Mouse (Mus musculus) embryonic facial prominence, embryonic 10.5 days (tissue): ENCODE measurements around the gene Tmem178b. TPM values are rescaled to one million over a fixed set of nuclear protein-coding genes. Genes with fewer than 3 reads are reported as not detected.

Experiments
- DNase-seq: peaks from one replicate; pipeline ENCODE4 v3.0.0-alpha.2; 2017; ENCODE audit warnings: low spot score
- H3K27ac ChIP-seq: fragments of 300-500 bp; sonication (generic); replicated peaks from 2 replicates; pipeline ENCODE4 v1.5.1; 2016; ENCODE audit warnings: mild to moderate bottlenecking
- H3K27me3 ChIP-seq: fragments of 300-500 bp; sonication (generic); replicated peaks from 2 replicates; pipeline ENCODE4 v1.6.1; 2016; ENCODE audit warnings: low read depth, mild to moderate bottlenecking; ENCODE audit not compliant: poor library complexity, severe bottlenecking
- H3K36me3 ChIP-seq: fragments of 300-500 bp; sonication (generic); replicated peaks from 2 replicates; pipeline ENCODE4 v1.6.1; 2016; ENCODE audit warnings: mild to moderate bottlenecking, moderate library complexity
- H3K4me1 ChIP-seq: fragments of 300-500 bp; sonication (generic); 2 replicates; pipeline ENCODE4 v1.6.1; 2016
- H3K4me3 ChIP-seq: fragments of 300-500 bp; sonication (generic); 2 replicates; pipeline ENCODE4 v1.5.1; 2016; ENCODE audit warnings: mild to moderate bottlenecking, moderate library complexity
- H3K9me3 ChIP-seq: fragments of 300-500 bp; sonication (generic); 2 replicates; pipeline ENCODE4 v1.6.1; 2016; ENCODE audit warnings: mild to moderate bottlenecking
- WGBS: fragments of 180-500 bp; shearing (Covaris S2); methylation state at CpG from one replicate; pipeline ENCODE4 v1.1.7; 2016; 5-methylcytosine and 5-hydroxymethylcytosine counted together
- polyA plus RNA-seq: library from polyadenylated mRNA; unstranded; fragments of >200 nt; fragmentation: Nextera tagmentation; extraction: Ambion mirVana; gene quantifications from 2 replicates; pipeline ENCODE4 v1.2.1, GENCODE M21; 2016

Gene Tmem178b
- polyA plus RNA-seq, 1 experiment from 2014 or later: 1.5 TPM

GRCm38 (mm10) chr6:40121494-40121893, 248.4 kb downstream of the Tmem178b start:
- no peak overlapping the region for H3K27ac ChIP-seq
- DNase-seq: no peak
- H3K27me3 ChIP-seq: no peaks in the 10 kb centered on the region
- H3K36me3 ChIP-seq: no peaks in the 10 kb centered on the region
- 64% methylated on average over 4 of the region's 4 CpGs for WGBS
- no peak overlapping the region for H3K4me3 ChIP-seq
- H3K9me3 ChIP-seq: no peaks in the 10 kb centered on the region
- no peaks in the 10 kb centered on the region for H3K4me1 ChIP-seq

GRCm38 (mm10) chr6:40123070-40123690, 250.1 kb downstream of the Tmem178b start:
- H3K9me3 ChIP-seq: no peaks in the 10 kb centered on the region
- H3K27me3 ChIP-seq: no peaks in the 10 kb centered on the region
- no peaks in the 10 kb centered on the region for H3K4me1 ChIP-seq
- no peak overlapping the region for H3K27ac ChIP-seq
- DNase-seq: no peak
- 88% methylated on average over 12 of the region's 12 CpGs for WGBS
- H3K4me3 ChIP-seq: no peak overlapping the region
- H3K36me3 ChIP-seq: no peaks in the 10 kb centered on the region

GRCm38 (mm10) chr6:40123960-40124359, 250.9 kb downstream of the Tmem178b start:
- Histone ChIP-seq H3K36me3 (no peaks in the 10 kb centered on the region), H3K27ac (no peak overlapping the region), H3K27me3 (no peaks in the 10 kb centered on the region), H3K4me1 (no peaks in the 10 kb centered on the region), H3K4me3 (no peak overlapping the region), H3K9me3 (no peaks in the 10 kb centered on the region)
- DNase-seq: no peak

GRCm38 (mm10) chr6:40128716-40129115, 255.6 kb downstream of the Tmem178b start:
- Histone ChIP-seq H3K4me1 (no peaks in the 10 kb centered on the region), H3K4me3 (no peak overlapping the region), H3K27ac (no peak overlapping the region), H3K9me3 (no peaks in the 10 kb centered on the region), H3K27me3 (no peaks in the 10 kb centered on the region), H3K36me3 (no peaks in the 10 kb centered on the region)
- no peak for DNase-seq
- 89% methylated on average over 6 of the region's 6 CpGs for WGBS

GRCm38 (mm10) chr6:40131936-40132335, 258.9 kb downstream of the Tmem178b start:
- DNase-seq: no peak
- no peaks in the 10 kb centered on the region for H3K36me3 ChIP-seq
- no peaks in the 10 kb centered on the region for H3K27me3 ChIP-seq
- WGBS: 95% methylated on average over 1 of the region's 1 CpGs
- H3K4me3 ChIP-seq: no peak overlapping the region
- no peaks in the 10 kb centered on the region for H3K4me1 ChIP-seq
- no peak overlapping the region for H3K27ac ChIP-seq
- H3K9me3 ChIP-seq: no peaks in the 10 kb centered on the region

GRCm38 (mm10) chr6:40133436-40133835, 260.4 kb downstream of the Tmem178b start:
- 91% methylated on average over 6 of the region's 6 CpGs for WGBS
- no peak for DNase-seq
- Histone ChIP-seq H3K9me3 (no peaks in the 10 kb centered on the region), H3K4me3 (no peak overlapping the region), H3K27me3 (no peaks in the 10 kb centered on the region), H3K27ac (no peak overlapping the region), H3K4me1 (0 out of 2 replicates have a peak, but pooled peaks cover 3% of the 10 kb centered on the region), H3K36me3 (no peaks in the 10 kb centered on the region)

- Histone ChIP-seq H3K4me1 (0 out of 2 replicates have a peak, but pooled peaks cover 3% of the 10 kb centered on the region), H3K27ac (no peak overlapping the region), H3K4me3 (no peak overlapping the region), H3K36me3 (no peaks in the 10 kb centered on the region), H3K27me3 (no peaks in the 10 kb centered on the region), H3K9me3 (no peaks in the 10 kb centered on the region)
- DNase-seq: no peak
- WGBS: 78% methylated on average over 6 of the region's 6 CpGs
Measured at GRCm38 (mm10) chr6:40135716-40136115, 262.6 kb downstream of the Tmem178b start.

GRCm38 (mm10) chr6:40137346-40137745, 264.3 kb downstream of the Tmem178b start:
- Histone ChIP-seq H3K27ac (no peak overlapping the region), H3K4me3 (no peak overlapping the region), H3K36me3 (no peaks in the 10 kb centered on the region), H3K4me1 (0 out of 2 replicates have a peak, but pooled peaks cover 3% of the 10 kb centered on the region), H3K9me3 (no peaks in the 10 kb centered on the region), H3K27me3 (no peaks in the 10 kb centered on the region)
- DNase-seq: no peak
- 61% methylated on average over 6 of the region's 6 CpGs for WGBS

- WGBS: 77% methylated on average over 7 of the region's 7 CpGs
- H3K4me3 ChIP-seq: no peak overlapping the region
- 0 out of 2 replicates have a peak, but pooled peaks cover 3% of the 10 kb centered on the region for H3K4me1 ChIP-seq
- H3K36me3 ChIP-seq: no peaks in the 10 kb centered on the region
- no peaks in the 10 kb centered on the region for H3K9me3 ChIP-seq
- no peaks in the 10 kb centered on the region for H3K27me3 ChIP-seq
- no peak for DNase-seq
- H3K27ac ChIP-seq: no peak overlapping the region
Measured at GRCm38 (mm10) chr6:40137831-40138520, 264.9 kb downstream of the Tmem178b start.

GRCm38 (mm10) chr6:40142582-40142981, 269.5 kb downstream of the Tmem178b start:
- 60% methylated on average over 5 of the region's 5 CpGs for WGBS
- no peaks in the 10 kb centered on the region for H3K4me1 ChIP-seq
- DNase-seq: no peak
- H3K4me3 ChIP-seq: no peak overlapping the region
- H3K27ac ChIP-seq: no peak overlapping the region
- no peaks in the 10 kb centered on the region for H3K9me3 ChIP-seq
- no peaks in the 10 kb centered on the region for H3K36me3 ChIP-seq
- no peaks in the 10 kb centered on the region for H3K27me3 ChIP-seq

GRCm38 (mm10) chr6:40144371-40144770, 271.3 kb downstream of the Tmem178b start:
- Histone ChIP-seq H3K27ac (no peak overlapping the region), H3K4me1 (no peaks in the 10 kb centered on the region), H3K9me3 (no peaks in the 10 kb centered on the region), H3K36me3 (no peaks in the 10 kb centered on the region), H3K27me3 (no peaks in the 10 kb centered on the region), H3K4me3 (no peak overlapping the region)
- no peak for DNase-seq
- 74% methylated on average over 9 of the region's 9 CpGs for WGBS

- Histone ChIP-seq H3K9me3 (no peaks in the 10 kb centered on the region), H3K4me3 (no peak overlapping the region), H3K36me3 (no peaks in the 10 kb centered on the region), H3K4me1 (no peaks in the 10 kb centered on the region), H3K27me3 (no peaks in the 10 kb centered on the region), H3K27ac (no peak overlapping the region)
- 89% methylated on average over 3 of the region's 3 CpGs for WGBS
- no peak for DNase-seq
Measured at GRCm38 (mm10) chr6:40145601-40146000, 272.5 kb downstream of the Tmem178b start.

GRCm38 (mm10) chr6:40152241-40152640, 279.2 kb downstream of the Tmem178b start:
- DNase-seq: no peak
- no peaks in the 10 kb centered on the region for H3K9me3 ChIP-seq
- H3K4me1 ChIP-seq: no peaks in the 10 kb centered on the region
- H3K27me3 ChIP-seq: no peaks in the 10 kb centered on the region
- H3K27ac ChIP-seq: no peak overlapping the region
- no peaks in the 10 kb centered on the region for H3K36me3 ChIP-seq
- H3K4me3 ChIP-seq: no peak overlapping the region
- 92% methylated on average over 8 of the region's 8 CpGs for WGBS
